Mouse (Mus musculus) layer of hippocampus, adult 9-10 months (tissue): ENCODE measurements around the gene Bhlha15.

Experiments used
- DNase-seq: peaks from one replicate; pipeline ENCODE4 v3.0.0; 2022; ENCODE audit warnings: low spot score

The Bhlha15 gene

GRCm38 (mm10) chr5:144189950-144190583 is at the start of gene Bhlha15:
TSS of gene Bhlha15 (plus strand) at chr5:144190286.
- no peak for DNase-seq

- no peak for DNase-seq
These were observed 46.6 kb upstream of the Bhlha15 start for GRCm38 (mm10) chr5:144143531-144143930.

GRCm38 (mm10) chr5:144146898-144147297 is 43.2 kb upstream of the Bhlha15 start:
- no peak for DNase-seq

- no peak for DNase-seq
These were observed 40.6 kb upstream of the Bhlha15 start for GRCm38 (mm10) chr5:144149530-144149929.

GRCm38 (mm10) chr5:144151270-144151669 is 38.8 kb upstream of the Bhlha15 start:
- no peak for DNase-seq

GRCm38 (mm10) chr5:144154528-144154927 is 35.6 kb upstream of the Bhlha15 start:
- DNase-seq: peak; percentile 69

- no peak for DNase-seq
These were observed 31.5 kb upstream of the Bhlha15 start for GRCm38 (mm10) chr5:144158604-144159003.

GRCm38 (mm10) chr5:144159137-144159536 is 30.9 kb upstream of the Bhlha15 start:
- no peak for DNase-seq

GRCm38 (mm10) chr5:144162080-144162812 is 27.8 kb upstream of the Bhlha15 start:
- no peak for DNase-seq

GRCm38 (mm10) chr5:144162813-144163517 is 27.1 kb upstream of the Bhlha15 start:
- DNase-seq: no peak

GRCm38 (mm10) chr5:144165756-144166155 is 24.3 kb upstream of the Bhlha15 start:
- DNase-seq: no peak

- no peak for DNase-seq
These were observed 20.7 kb upstream of the Bhlha15 start for GRCm38 (mm10) chr5:144169275-144169975.

- no peak for DNase-seq
These were observed 16.4 kb upstream of the Bhlha15 start for GRCm38 (mm10) chr5:144173648-144174047.

GRCm38 (mm10) chr5:144178216-144178615 is 11.9 kb upstream of the Bhlha15 start:
- DNase-seq: no peak

- DNase-seq: no peak
These were observed 8.8 kb upstream of the Bhlha15 start for GRCm38 (mm10) chr5:144181249-144181648.

GRCm38 (mm10) chr5:144182542-144183247 is 7.4 kb upstream of the Bhlha15 start:
- DNase-seq: no peak

- no peak for DNase-seq
These were observed 6.9 kb upstream of the Bhlha15 start for GRCm38 (mm10) chr5:144183248-144183559.

GRCm38 (mm10) chr5:144183647-144184335 is 6.3 kb upstream of the Bhlha15 start:
- DNase-seq: no peak

- no peak for DNase-seq
These were observed 5.6 kb upstream of the Bhlha15 start for GRCm38 (mm10) chr5:144184350-144185045.

GRCm38 (mm10) chr5:144188422-144188821 is 1.7 kb upstream of the Bhlha15 start:
- no peak for DNase-seq

GRCm38 (mm10) chr5:144189327-144189726 is 759 bp upstream of the Bhlha15 start:
- no peak for DNase-seq
